Mouse (Mus musculus) myocyte (in vitro differentiated cells): Measurements from ENCODE around the gene Rin1. TPM values are rescaled to one million over a fixed set of nuclear protein-coding genes. Genes with fewer than 3 reads are reported as not detected.

Experiments used
- H3K27me3 ChIP-seq: one replicate; pipeline ENCODE4 v1.6.1; 2011; ENCODE audit not compliant: control insufficient read depth, insufficient read depth, insufficient read length
- H3K36me3 ChIP-seq: one replicate; pipeline ENCODE4 v1.6.1; 2011; ENCODE audit not compliant: control insufficient read depth, insufficient read depth
- H3K4me2 ChIP-seq: one replicate; pipeline ENCODE4 v1.6.1; 2011; ENCODE audit warnings: low read depth, control low read depth
- H3K4me3 ChIP-seq: one replicate; pipeline ENCODE4 v1.5.1; 2011; ENCODE audit warnings: mild to moderate bottlenecking, control low read depth, moderate library complexity
- H3K79me2 ChIP-seq: one replicate; pipeline ENCODE4 v1.6.1; 2011; ENCODE audit not compliant: control insufficient read depth, insufficient read depth
- H3ac ChIP-seq: one replicate; pipeline ENCODE4 v1.6.1; 2011; ENCODE audit not compliant: control insufficient read depth, insufficient read length
- CEBPB ChIP-seq: IDR thresholded peaks from 2 replicates; pipeline ENCODE4 v1.6.1; 2011; ENCODE audit warnings: mild to moderate bottlenecking, moderate library complexity; ENCODE audit not compliant: poor library complexity, insufficient read depth, severe bottlenecking
- E2F4 ChIP-seq: IDR thresholded peaks from one replicate; pipeline ENCODE4 v1.6.1; 2011; ENCODE audit warnings: mild to moderate bottlenecking, control low read depth, moderate library complexity; ENCODE audit not compliant: insufficient read depth
- MAX ChIP-seq: IDR thresholded peaks from one replicate; pipeline ENCODE4 v1.6.1; 2011; ENCODE audit warnings: low read depth, mild to moderate bottlenecking, control low read depth
- MYOD1 ChIP-seq, 3 experiments: IDR thresholded peaks; one replicate each; pipeline ENCODE4 v1.6.1; 2011; ENCODE audit warnings: control low read depth in 2 of 3, low read depth in 2 of 3, mild to moderate bottlenecking in 2 of 3, moderate library complexity in 1 of 3; ENCODE audit not compliant: insufficient read length in 2 of 3, control insufficient read depth in 1 of 3
- MYOG ChIP-seq, 3 experiments: IDR thresholded peaks; one replicate each; pipeline ENCODE4 v1.6.1; 2011; ENCODE audit warnings: control low read depth in 2 of 3, low read depth in 2 of 3, mild to moderate bottlenecking in 2 of 3; ENCODE audit not compliant: insufficient read length in 2 of 3, control insufficient read depth in 1 of 3, insufficient read depth in 1 of 3
- POLR2A ChIP-seq: IDR thresholded peaks from one replicate; pipeline ENCODE4 v1.6.1; 2011; ENCODE audit warnings: low read depth, mild to moderate bottlenecking, control low read depth, moderate library complexity; ENCODE audit not compliant: insufficient read length
- POLR2AphosphoS2 ChIP-seq: IDR thresholded peaks from one replicate; pipeline ENCODE4 v1.6.1; 2011; ENCODE audit warnings: low read depth, control low read depth; ENCODE audit not compliant: insufficient read length
- REST ChIP-seq: IDR thresholded peaks from one replicate; pipeline ENCODE4 v1.6.1; 2011; ENCODE audit warnings: mild to moderate bottlenecking, control low read depth, moderate library complexity; ENCODE audit not compliant: insufficient read depth, insufficient read length
- SRF ChIP-seq: IDR thresholded peaks from one replicate; pipeline ENCODE4 v1.6.1; 2011; ENCODE audit warnings: low read depth; ENCODE audit not compliant: control insufficient read depth, insufficient read length
- TCF12 ChIP-seq: IDR thresholded peaks from one replicate; pipeline ENCODE4 v1.6.1; 2011; ENCODE audit warnings: mild to moderate bottlenecking, control low read depth; ENCODE audit not compliant: poor library complexity, insufficient read depth, severe bottlenecking
- TCF3 ChIP-seq: IDR thresholded peaks from one replicate; pipeline ENCODE4 v1.6.1; 2011; ENCODE audit warnings: low read depth, control low read depth; ENCODE audit not compliant: insufficient read length
- USF1 ChIP-seq: IDR thresholded peaks from one replicate; pipeline ENCODE4 v1.6.1; 2011; ENCODE audit warnings: low read depth, mild to moderate bottlenecking, control low read depth, moderate library complexity
- polyA plus RNA-seq: library from polyadenylated mRNA; unstranded; fragments of >200 nt; fragmentation: generic; extraction: Trizol; gene quantifications from one replicate; pipeline ENCODE4 v1.2.1, GENCODE M21; 2012; ENCODE audit warnings: missing spikeins

The Rin1 gene
- polyA plus RNA-seq, 1 experiment: 63.9 TPM

- H3K36me3 ChIP-seq: peaks cover 27% of the 10 kb centered on the region
- H3K79me2 ChIP-seq: peaks cover 35% of the 10 kb centered on the region
- TF ChIP-seq USF1 (no peak), CEBPB (no peak), POLR2A (no peak), SRF (no peak), E2F4 (no peak), TCF3 (peak; percentile 9), MAX (no peak), REST (no peak), MYOG (IDR thresholded peaks at IDR 0.05; ENCODE audit: control insufficient read depth in 1 of 3, insufficient read depth in 1 of 3, insufficient read length in 2 of 3, low read depth in 2 of 3) (peak in 2 of 3 experiments; percentile 53 to 65), MYOD1 (IDR thresholded peaks at IDR 0.05; ENCODE audit: control insufficient read depth in 1 of 3, insufficient read length in 2 of 3, low read depth in 2 of 3) (peak in 2 of 3 experiments; percentile 35 to 52)
Measured at GRCm38 (mm10) chr19:5051031-5051430, 750 bp downstream of the Rin1 start.

GRCm38 (mm10) chr19:5051515-5051914 is 1.2 kb downstream of the Rin1 start:
- Histone ChIP-seq H3K4me2 (peak overlapping the region; percentile 78), H3K36me3 (peaks cover 30% of the 10 kb centered on the region), H3K4me3 (peak overlapping the region; percentile 95), H3K79me2 (peaks cover 35% of the 10 kb centered on the region), H3ac (peak overlapping the region; percentile 74), H3K27me3 (no peaks in the 10 kb centered on the region)
- TF ChIP-seq MYOD1 (IDR thresholded peaks at IDR 0.05; ENCODE audit: control insufficient read depth in 1 of 3, insufficient read length in 2 of 3, low read depth in 2 of 3): peak in 1 of 3 experiments; percentile 10
- TF ChIP-seq USF1: no peak
- TF ChIP-seq SRF: no peak
- no peak for TF ChIP-seq MYOG (IDR thresholded peaks at IDR 0.05; ENCODE audit: control insufficient read depth in 1 of 3, insufficient read depth in 1 of 3, insufficient read length in 2 of 3, low read depth in 2 of 3)
- no peak for TF ChIP-seq POLR2A
- TF ChIP-seq CEBPB: no peak
- no peak for TF ChIP-seq TCF12
- no peak for TF ChIP-seq MAX
- no peak for TF ChIP-seq TCF3
- TF ChIP-seq REST: no peak
- peak; percentile 23 for TF ChIP-seq POLR2AphosphoS2
- no peak for TF ChIP-seq E2F4

More at GRCm38 (mm10) chr19:5051031-5051430, 750 bp downstream of the Rin1 start:
- Histone ChIP-seq H3ac (peak overlapping the region; percentile 74), H3K27me3 (no peaks in the 10 kb centered on the region), H3K4me2 (peak overlapping the region; percentile 78), H3K4me3 (peak overlapping the region; percentile 95)

- H3K27me3 ChIP-seq: no peaks in the 10 kb centered on the region
- peak overlapping the region; percentile 78 for H3K4me2 ChIP-seq
- peak overlapping the region; percentile 95 for H3K4me3 ChIP-seq
Measured at GRCm38 (mm10) chr19:5052166-5052822, 2.0 kb downstream of the Rin1 start.

DNA sequence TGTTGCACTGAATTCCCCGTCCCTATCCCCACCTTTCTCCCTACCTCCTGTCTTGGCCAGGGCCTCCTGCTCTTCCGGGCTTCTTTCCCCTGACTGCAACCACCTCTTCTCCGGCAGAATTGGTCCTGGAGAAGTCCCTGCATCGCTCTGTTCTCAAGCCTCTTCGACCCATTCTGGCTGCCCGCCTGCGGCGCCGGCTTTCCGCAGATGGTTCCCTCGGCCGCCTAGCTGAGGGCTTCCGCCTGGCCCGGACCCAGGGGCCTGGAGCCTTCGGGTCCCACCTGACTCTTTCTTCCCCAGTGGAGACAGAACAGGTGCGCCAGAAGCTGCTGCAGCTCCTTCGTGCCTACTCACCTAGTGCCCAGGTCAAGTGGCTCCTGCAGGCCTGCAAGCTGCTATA is 2.6 kb downstream of the Rin1 start:
- peak overlapping the region; percentile 78 for H3K4me2 ChIP-seq
- peaks cover 35% of the 10 kb centered on the region for H3K79me2 ChIP-seq
- no peaks in the 10 kb centered on the region for H3K27me3 ChIP-seq
- TF ChIP-seq USF1 (no peak), CEBPB (no peak), POLR2A (no peak), SRF (no peak)
- peak overlapping the region; percentile 95 for H3K4me3 ChIP-seq
- peaks cover 32% of the 10 kb centered on the region for H3K36me3 ChIP-seq
- H3ac ChIP-seq: peak overlapping the region; percentile 74

More at GRCm38 (mm10) chr19:5052166-5052822, 2.0 kb downstream of the Rin1 start:
- H3K79me2 ChIP-seq: peaks cover 35% of the 10 kb centered on the region
- H3K36me3 ChIP-seq: peaks cover 32% of the 10 kb centered on the region
- TF ChIP-seq MAX (no peak), TCF12 (peak; percentile 20), USF1 (no peak), MYOG (IDR thresholded peaks at IDR 0.05; ENCODE audit: control insufficient read depth in 1 of 3, insufficient read depth in 1 of 3, insufficient read length in 2 of 3, low read depth in 2 of 3) (peak; percentile 60 to 97 (median 90)), MYOD1 (IDR thresholded peaks at IDR 0.05; ENCODE audit: control insufficient read depth in 1 of 3, insufficient read length in 2 of 3, low read depth in 2 of 3) (peak in 2 of 3 experiments; percentile 92 to 94), POLR2AphosphoS2 (peak; percentile 75), POLR2A (peak; percentile 42)
- peak overlapping the region; percentile 74 for H3ac ChIP-seq

- no peaks in the 10 kb centered on the region for H3K27me3 ChIP-seq
Measured at GRCm38 (mm10) chr19:5053909-5054308, 3.6 kb downstream of the Rin1 start.

More at GRCm38 (mm10) chr19:5053909-5054308, 3.6 kb downstream of the Rin1 start:
- peak; percentile 71 for TF ChIP-seq POLR2A
- TF ChIP-seq REST: no peak
- no peak for TF ChIP-seq MYOG (IDR thresholded peaks at IDR 0.05; ENCODE audit: control insufficient read depth in 1 of 3, insufficient read depth in 1 of 3, insufficient read length in 2 of 3, low read depth in 2 of 3)
- peak; percentile 79 for TF ChIP-seq POLR2AphosphoS2
- TF ChIP-seq CEBPB: peak; percentile 99
- no peak for TF ChIP-seq SRF
- TF ChIP-seq TCF12: no peak
- Histone ChIP-seq H3K4me2 (peak overlapping the region; percentile 78), H3K36me3 (peaks cover 32% of the 10 kb centered on the region), H3ac (no peak overlapping the region), H3K4me3 (peak overlapping the region; percentile 95), H3K79me2 (peaks cover 35% of the 10 kb centered on the region)
